Mouse (Mus musculus): ENCODE results near the gene Rassf8.

GRCm38 (mm10) chr6:145733911-145734310 is 12.6 kb upstream of the Rassf8 start:
- TF ChIP-seq CTCF (IDR thresholded peaks at IDR 0.05; ENCODE audit: control insufficient read depth, insufficient read depth, insufficient replicate concordance, low read depth, low read length) (no peak), POLR2A (IDR thresholded peaks at IDR 0.05; ENCODE audit: control insufficient read depth, low read depth, low read length) (no peak)

All from testis, adult 2 months (tissue).